Mouse (Mus musculus) midbrain, postnatal 0 days (tissue): ENCODE results near the gene Txnrd1. TPM values are rescaled to one million over a fixed set of nuclear protein-coding genes. Genes with fewer than 3 reads are reported as not detected.

Experiments
- ATAC-seq: fragments of 200-750 bp; cut with Nextera tagmentation; 2 replicates; pipeline ENCODE4 v1.8.0; 2017; ENCODE audit warnings: moderate number of reproducible peaks, mild to moderate bottlenecking, moderate TSS enrichment, moderate library complexity; ENCODE audit not compliant: low FRiP score
- DNase-seq: peaks from one replicate; pipeline ENCODE4 v3.0.0-alpha.2; 2015; ENCODE audit warnings: low spot score
- H3K27ac ChIP-seq: fragments of 300-500 bp; sonication (generic); 2 replicates; pipeline ENCODE4 v1.5.1; 2014; ENCODE audit warnings: low read depth, mild to moderate bottlenecking, low read length, mixed read lengths
- H3K27me3 ChIP-seq: fragments of 300-500 bp; sonication (generic); 2 replicates; pipeline ENCODE4 v1.6.1; 2014; ENCODE audit warnings: low read length, control low read depth, mixed read lengths; ENCODE audit not compliant: insufficient read depth
- H3K36me3 ChIP-seq: fragments of 300-500 bp; sonication (generic); 2 replicates; pipeline ENCODE4 v1.6.1; 2014; ENCODE audit warnings: low read length, control low read depth, mixed read lengths; ENCODE audit not compliant: insufficient read depth
- H3K4me1 ChIP-seq: fragments of 300-500 bp; sonication (generic); 2 replicates; pipeline ENCODE4 v1.6.1; 2014; ENCODE audit warnings: mild to moderate bottlenecking, control low read depth, antibody characterized with exemption, low read length, mixed read lengths; ENCODE audit not compliant: insufficient read depth
- H3K4me2 ChIP-seq: fragments of 300-500 bp; sonication (generic); 2 replicates; pipeline ENCODE4 v1.6.1; 2014; ENCODE audit warnings: low read depth, mild to moderate bottlenecking, low read length, mixed read lengths; ENCODE audit not compliant: poor library complexity, severe bottlenecking
- H3K4me3 ChIP-seq: fragments of 300-500 bp; sonication (generic); 2 replicates; pipeline ENCODE4 v1.5.1; 2014; ENCODE audit warnings: low read depth, mild to moderate bottlenecking, low read length, moderate library complexity
- H3K9ac ChIP-seq: fragments of 300-500 bp; sonication (generic); replicated peaks from 2 replicates; pipeline ENCODE4 v1.6.1; 2014; ENCODE audit warnings: mild to moderate bottlenecking, low read length, moderate library complexity, mixed read lengths; ENCODE audit not compliant: poor library complexity, severe bottlenecking
- H3K9me3 ChIP-seq: fragments of 300-500 bp; sonication (generic); 2 replicates; pipeline ENCODE4 v1.6.1; 2016; ENCODE audit warnings: low read length, control low read depth
- CTCF ChIP-seq: IDR thresholded peaks from 2 replicates; pipeline ENCODE4 v1.5.1; 2016; ENCODE audit warnings: antibody characterized with exemption, mild to moderate bottlenecking
- WGBS: fragments of 180-500 bp; shearing (Covaris S2); extraction: QIAGEN DNeasy Blood & Tissue Kit; methylation state at CpG from one replicate; pipeline ENCODE4 v1.1.7; 2014; 5-methylcytosine and 5-hydroxymethylcytosine counted together
- polyA plus RNA-seq: library from polyadenylated mRNA; unstranded; fragments of >200 nt; fragmentation: Nextera tagmentation; extraction: Ambion mirVana; gene quantifications from 2 replicates; pipeline ENCODE4 v1.2.1, GENCODE M21; 2015
- total RNA-seq: library from RNA; depleted of rRNA; stranded (reverse); fragments of >200 nt; gene quantifications from 2 replicates; pipeline ENCODE4 v1.2.3, GENCODE M21; 2014

Txnrd1 gene
- total and polyA plus RNA-seq, 2 experiments from 2014 or later = 61.7 to 83.2 TPM

- Histone ChIP-seq H3K9me3 (no peaks in the 10 kb centered on the region), H3K4me1 (no peaks in the 10 kb centered on the region), H3K36me3 (no peaks in the 10 kb centered on the region), H3K27ac (no peak overlapping the region), H3K4me2 (no peak overlapping the region), H3K27me3 (no peaks in the 10 kb centered on the region), H3K9ac (no peak overlapping the region), H3K4me3 (no peak overlapping the region)
- no peak for ATAC-seq
- whole genome bisulfite sequencing = 53% methylated on average over 8 of the region's 8 CpGs
- DNase-seq = no peak
- TF ChIP-seq CTCF = no peak
Measured at GRCm38 (mm10) chr10:82795767-82796166, 38.0 kb upstream of the Txnrd1 start.

- no peak overlapping the region for H3K9ac ChIP-seq
- ATAC-seq (no peak), DNase-seq (no peak)
- H3K4me1 ChIP-seq = no peaks in the 10 kb centered on the region
- TF ChIP-seq CTCF = no peak
- no peaks in the 10 kb centered on the region for H3K36me3 ChIP-seq
- no peak overlapping the region for H3K4me2 ChIP-seq
- no peak overlapping the region for H3K27ac ChIP-seq
- no peak overlapping the region for H3K4me3 ChIP-seq
- WGBS = 50% methylated on average over 12 of the region's 12 CpGs
- no peaks in the 10 kb centered on the region for H3K27me3 ChIP-seq
- no peaks in the 10 kb centered on the region for H3K9me3 ChIP-seq
Measured at GRCm38 (mm10) chr10:82796471-82797118, 37.2 kb upstream of the Txnrd1 start.

- ATAC-seq = no peak
- Histone ChIP-seq H3K27ac (no peak overlapping the region), H3K4me2 (no peak overlapping the region), H3K4me3 (no peak overlapping the region), H3K27me3 (no peaks in the 10 kb centered on the region), H3K9ac (no peak overlapping the region), H3K36me3 (no peaks in the 10 kb centered on the region), H3K9me3 (no peaks in the 10 kb centered on the region), H3K4me1 (no peaks in the 10 kb centered on the region)
- TF ChIP-seq CTCF = no peak
- 89% methylated on average over 4 of the region's 4 CpGs for WGBS
- DNase-seq = no peak
Measured at GRCm38 (mm10) chr10:82797119-82797491, 36.6 kb upstream of the Txnrd1 start.

- H3K4me1 ChIP-seq = no peaks in the 10 kb centered on the region
- H3K27ac ChIP-seq = no peak overlapping the region
- H3K4me3 ChIP-seq = no peak overlapping the region
- no peak overlapping the region for H3K9ac ChIP-seq
- no peaks in the 10 kb centered on the region for H3K9me3 ChIP-seq
- 71% methylated on average over 11 of the region's 11 CpGs for WGBS
- no peak for DNase-seq
- no peak overlapping the region for H3K4me2 ChIP-seq
- H3K27me3 ChIP-seq = no peaks in the 10 kb centered on the region
- H3K36me3 ChIP-seq = no peaks in the 10 kb centered on the region
- peak; percentile 10; the same call in 1 of the 2 replicates for TF ChIP-seq CTCF
- no peak for ATAC-seq
Measured at GRCm38 (mm10) chr10:82798312-82798933, 35.3 kb upstream of the Txnrd1 start.

- TF ChIP-seq CTCF = no peak
- H3K4me2 ChIP-seq = no peak overlapping the region
- no peaks in the 10 kb centered on the region for H3K4me1 ChIP-seq
- H3K9ac ChIP-seq = no peak overlapping the region
- H3K27me3 ChIP-seq = no peaks in the 10 kb centered on the region
- ATAC-seq (no peak), DNase-seq (no peak)
- no peaks in the 10 kb centered on the region for H3K36me3 ChIP-seq
- no peak overlapping the region for H3K4me3 ChIP-seq
- no peak overlapping the region for H3K27ac ChIP-seq
- no peaks in the 10 kb centered on the region for H3K9me3 ChIP-seq
- WGBS = 73% methylated on average over 5 of the region's 5 CpGs
Measured at GRCm38 (mm10) chr10:82800094-82800493, 33.7 kb upstream of the Txnrd1 start.

GRCm38 (mm10) chr10:82804396-82804795 is 29.4 kb upstream of the Txnrd1 start:
- DNase-seq (no peak), ATAC-seq (no peak)
- Histone ChIP-seq H3K27me3 (no peaks in the 10 kb centered on the region), H3K36me3 (no peaks in the 10 kb centered on the region), H3K9me3 (no peaks in the 10 kb centered on the region), H3K4me3 (no peak overlapping the region), H3K4me2 (no peak overlapping the region), H3K4me1 (no peaks in the 10 kb centered on the region), H3K27ac (no peak overlapping the region), H3K9ac (no peak overlapping the region)
- 75% methylated on average over 3 of the region's 3 CpGs for WGBS
- no peak for TF ChIP-seq CTCF
